Mouse (Mus musculus): Measurements from ENCODE around the gene Vim.

DNA sequence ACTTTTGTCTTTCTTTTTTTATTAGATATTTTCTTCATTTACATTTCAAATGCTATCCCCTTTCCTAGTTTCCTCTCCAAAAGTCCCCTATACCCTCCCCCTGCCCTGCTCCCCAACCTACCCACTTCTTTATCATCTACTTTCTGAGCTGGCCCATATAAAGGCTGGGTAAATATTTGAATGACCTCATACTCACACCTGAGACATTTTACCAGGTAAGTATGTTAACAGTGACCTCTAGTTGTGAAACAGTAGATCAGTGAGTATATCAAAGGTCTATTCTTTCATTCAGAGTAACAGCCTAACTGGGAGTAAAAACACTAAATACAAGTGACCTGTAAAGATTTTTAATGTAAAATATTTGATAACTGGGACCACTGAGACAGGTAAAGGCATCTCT lies 37.0 kb upstream of the Vim start:
- no peak for TF ChIP-seq CTCF (IDR thresholded peaks at IDR 0.05; ENCODE audit: borderline replicate concordance, insufficient read depth, low read length)
- TF ChIP-seq POLR2A (IDR thresholded peaks at IDR 0.05; ENCODE audit: low read depth, low read length) = no peak

Measured in embryonic fibroblast, embryonic 13.5 days (primary cell).